Mouse (Mus musculus) mammary gland, adult 2 months (tissue): ENCODE data around the gene Mcoln1. TPM values are rescaled to one million over a fixed set of nuclear protein-coding genes. Genes with fewer than 3 reads are reported as not detected.

Experiments
- polyA plus RNA-seq: library from polyadenylated mRNA; depleted of rRNA; stranded (reverse); fragments of >200 nt; gene quantifications from 2 replicates; pipeline ENCODE4 v1.2.3, GENCODE M21; 2012; ENCODE audit warnings: low replicate concordance; rRNA removed

Mcoln1 gene
- 274 and 624 TPM in 2 replicates for polyA plus RNA-seq

DNA sequence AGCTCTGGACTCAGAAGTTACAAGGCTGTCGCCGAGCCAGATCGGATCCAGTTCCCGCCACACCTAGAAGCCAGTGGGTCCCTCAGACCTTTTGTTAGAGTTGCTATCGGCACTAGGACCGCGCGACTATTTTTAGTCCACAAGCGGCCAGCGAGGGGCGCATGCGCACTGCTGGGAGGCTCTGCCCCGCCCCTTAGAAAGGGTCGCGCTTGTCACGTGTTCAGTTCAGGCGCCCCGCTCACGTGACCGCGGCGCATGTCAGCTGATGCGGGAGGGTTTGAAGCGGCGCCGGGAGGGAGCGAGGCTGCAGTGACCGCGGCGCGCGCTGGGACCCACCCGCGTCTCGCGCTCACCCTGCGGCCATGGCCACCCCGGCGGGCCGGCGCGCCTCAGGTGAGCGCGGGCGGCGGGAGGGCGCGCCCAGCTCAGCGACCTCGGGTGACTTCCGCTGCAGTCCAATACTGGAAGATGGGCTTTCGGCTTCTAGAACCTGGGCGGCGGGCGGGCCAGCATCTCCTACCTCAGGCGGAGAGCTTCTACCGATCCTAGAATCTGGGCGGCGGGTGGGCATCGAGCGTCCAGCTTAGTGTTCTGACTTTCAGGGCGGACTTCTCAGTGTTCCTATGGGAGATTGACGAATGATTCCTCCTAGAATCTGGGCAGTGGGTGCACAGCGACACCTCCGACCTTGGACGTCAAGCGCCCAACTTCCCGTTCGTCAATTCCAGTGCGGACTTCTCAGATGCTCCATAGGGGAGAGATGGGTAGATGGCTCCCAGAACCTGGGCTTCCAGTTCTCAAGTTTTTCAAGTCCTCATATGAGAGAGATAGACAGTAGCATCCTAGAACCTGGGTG lies at the start of gene Mcoln1:
Gene Mcoln1 (plus strand): TSS at position 223 of the 856 bp plus-strand sequence.

DNA sequence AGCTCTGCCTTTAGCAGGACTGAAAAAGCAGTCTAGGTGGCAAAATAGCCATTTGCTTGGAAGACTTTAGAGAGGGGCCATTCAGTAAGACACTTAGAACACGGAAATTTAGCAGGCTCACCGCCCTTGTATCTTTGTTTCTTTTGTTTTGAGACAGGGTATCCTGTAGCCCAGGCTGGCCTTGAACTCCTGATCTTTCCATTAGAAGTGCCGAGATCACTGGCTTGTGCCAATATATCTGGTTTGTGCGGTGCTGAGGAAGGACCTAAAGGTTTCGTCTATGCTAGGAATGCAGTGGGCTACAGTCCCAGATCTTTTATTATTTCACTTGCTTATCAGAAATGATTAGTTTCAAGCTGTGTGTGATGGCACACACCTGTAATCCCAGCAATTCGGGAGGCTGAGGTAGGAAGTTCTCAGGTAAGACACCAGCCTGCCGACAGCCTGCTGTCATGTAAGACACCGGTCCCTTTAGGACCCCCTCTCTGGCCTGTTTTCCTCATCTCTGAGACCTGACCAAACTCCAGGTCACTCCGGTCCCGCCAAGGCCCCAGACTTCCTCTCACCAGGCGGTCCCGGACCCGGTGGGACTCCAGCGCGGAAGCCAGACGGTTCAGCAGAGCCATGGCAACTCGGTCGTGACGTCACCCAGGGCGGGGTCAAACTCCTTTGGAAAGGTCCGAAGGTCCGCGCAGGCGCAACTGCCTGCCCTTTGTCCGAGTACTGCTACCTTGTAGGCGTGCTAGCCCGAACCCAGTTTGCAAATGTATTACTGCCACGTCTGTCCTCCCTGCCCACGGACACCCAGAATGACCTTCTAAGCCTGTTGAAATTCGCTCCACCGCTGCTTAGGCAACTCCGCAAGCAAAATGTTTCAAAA lies 33.0 kb upstream of the Mcoln1 start, which contains the start of gene Pex11g:
Gene Pex11g (minus strand): TSS at position 675 of the 880 bp plus-strand sequence.

DNA sequence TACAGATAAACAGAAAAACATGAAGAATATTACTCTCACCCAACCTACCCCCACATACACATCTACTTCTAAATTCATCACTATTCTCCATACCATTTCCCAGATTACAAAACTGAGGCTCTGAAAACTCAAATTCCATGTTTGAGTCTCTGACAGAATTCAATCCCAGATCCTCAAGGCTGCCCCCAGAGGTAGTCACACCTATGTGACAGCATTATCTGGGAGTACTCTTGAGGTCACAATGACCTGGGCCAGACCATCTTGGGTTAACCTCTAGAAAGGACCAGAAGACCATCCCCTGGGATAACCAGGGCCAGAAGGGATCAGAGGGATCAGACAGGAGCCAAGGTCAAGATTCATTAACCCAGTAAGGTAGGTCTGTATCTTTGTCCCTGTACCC lies 29.7 kb upstream of the Mcoln1 start, which contains the start of gene Tex45:
Gene Tex45 (plus strand): TSS at position 301 of the 400 bp plus-strand sequence.

DNA sequence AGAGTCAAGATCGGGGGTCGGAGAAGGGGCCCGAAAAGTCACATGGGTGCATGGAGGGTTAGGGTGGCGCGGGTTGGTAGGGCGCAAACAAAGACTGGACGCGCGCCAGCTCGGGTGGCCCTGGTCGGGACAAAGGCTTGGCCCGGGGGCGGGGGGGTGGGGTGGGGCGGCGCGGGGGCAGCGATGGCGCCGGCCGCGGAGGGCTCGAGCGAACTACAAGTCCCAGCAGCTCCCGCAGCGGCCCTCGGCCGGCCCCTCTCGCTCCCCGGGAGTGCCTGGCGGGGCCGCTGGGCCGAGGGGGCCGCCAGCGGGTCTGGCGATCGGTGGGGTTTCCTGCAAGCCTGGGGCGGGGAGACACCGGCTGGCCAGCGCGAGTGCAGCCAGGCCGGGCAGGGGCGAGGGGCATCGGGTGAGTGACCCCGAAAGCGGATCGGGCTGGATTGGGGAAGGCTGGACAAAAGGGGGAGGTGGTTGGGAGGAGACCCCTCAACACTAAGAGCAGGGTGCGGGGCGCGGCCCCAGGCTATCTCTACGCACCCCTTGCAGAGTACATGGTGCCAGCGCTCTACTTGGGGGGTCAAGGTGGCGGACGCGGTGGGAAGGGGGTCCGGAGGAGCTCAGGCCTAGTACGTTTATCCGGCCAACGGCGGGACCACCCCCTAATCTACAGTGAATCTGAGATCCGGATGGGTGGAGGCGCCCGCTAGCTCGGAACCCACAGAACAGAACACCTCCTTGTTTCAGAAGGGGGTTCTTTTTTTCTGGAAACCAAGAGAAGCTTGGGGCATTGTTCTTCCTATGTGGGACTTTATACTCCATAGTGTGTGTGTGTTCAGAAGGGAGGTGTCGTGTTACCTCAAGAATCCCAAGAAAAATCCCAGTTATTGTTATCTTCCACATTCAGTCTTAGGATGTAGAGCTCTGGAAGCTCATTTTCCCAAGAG lies 7.1 kb upstream of the Mcoln1 start, which contains the start of gene Zfp358:
Gene Zfp358 (plus strand): TSS at position 238 of the 944 bp plus-strand sequence.

DNA sequence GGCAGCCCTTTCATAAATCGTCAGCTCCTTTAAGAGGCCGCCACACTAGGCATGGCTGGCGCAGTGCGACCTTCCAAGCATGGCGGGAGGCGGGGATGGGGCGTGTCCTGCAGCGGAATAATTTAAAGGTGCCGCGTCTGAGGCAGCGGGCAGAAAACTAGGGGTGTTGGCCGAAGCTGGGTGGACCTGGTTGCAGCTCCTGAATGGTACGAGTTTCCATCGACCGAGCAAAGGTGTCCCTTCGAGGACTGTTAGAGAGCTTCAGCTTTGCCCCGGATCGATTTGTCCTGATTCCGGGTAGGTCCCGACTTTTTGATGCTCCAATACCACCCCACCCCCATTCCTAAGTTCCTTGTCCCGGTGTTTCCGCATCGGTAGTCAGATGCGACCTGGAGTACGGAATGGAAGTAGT lies 15.0 kb downstream of the Mcoln1 start, which contains the start of gene Pnpla6:
Gene Pnpla6 (plus strand): TSS at position 125 of the 412 bp plus-strand sequence.

Other genes starting within 250 kb of the Mcoln1 start
- gene Insr, start 220.8 kb upstream of the Mcoln1 start, polyA plus RNA-seq = 28.9 and 38.8 TPM in 2 replicates
- gene A430078G23Rik, start 147.0 kb upstream of the Mcoln1 start, polyA plus RNA-seq = 9.5 and 14.0 TPM in 2 replicates
- gene Arhgef18, start 107.5 kb upstream of the Mcoln1 start, polyA plus RNA-seq = 46.1 and 114 TPM in 2 replicates
- gene Pex11g, start 32.8 kb upstream of the Mcoln1 start, polyA plus RNA-seq = 8.4 and 11.1 TPM in 2 replicates
- 0.10 and 0.11 TPM in 2 replicates for gene Tex45, start 29.6 kb upstream of the Mcoln1 start, polyA plus RNA-seq
- 76.9 and 90.5 TPM in 2 replicates for gene Zfp358, start 7.3 kb upstream of the Mcoln1 start, polyA plus RNA-seq
- gene Pnpla6, start 14.9 kb downstream of the Mcoln1 start, polyA plus RNA-seq = 59.0 and 66.0 TPM in 2 replicates
- gene C330021F23Rik, start 67.5 kb downstream of the Mcoln1 start, polyA plus RNA-seq = not detected in 2 replicates
- gene Camsap3, start 86.8 kb downstream of the Mcoln1 start, polyA plus RNA-seq = 11.5 and 13.9 TPM in 2 replicates
- gene Xab2, start 120.9 kb downstream of the Mcoln1 start, polyA plus RNA-seq = 57.5 and 58.7 TPM in 2 replicates
- 2.9 and 7.1 TPM in 2 replicates for gene Pet100, start 121.1 kb downstream of the Mcoln1 start, polyA plus RNA-seq
- gene Pcp2, start 125.1 kb downstream of the Mcoln1 start, polyA plus RNA-seq = not detected in 2 replicates
- 123 and 137 TPM in 2 replicates for gene Stxbp2, start 130.5 kb downstream of the Mcoln1 start, polyA plus RNA-seq
- gene Retn, start 155.3 kb downstream of the Mcoln1 start, polyA plus RNA-seq = 504 and 837 TPM in 2 replicates
- 1.4 and 2.4 TPM in 2 replicates for gene Mcemp1, start 165.3 kb downstream of the Mcoln1 start, polyA plus RNA-seq
- 92.6 and 226 TPM in 2 replicates for gene Fcor, start 171.9 kb downstream of the Mcoln1 start, polyA plus RNA-seq
- gene Trappc5, start 175.8 kb downstream of the Mcoln1 start, polyA plus RNA-seq = 31.3 and 44.5 TPM in 2 replicates
- gene Fcer2a, start 193.7 kb downstream of the Mcoln1 start, polyA plus RNA-seq = 34.8 and 48.3 TPM in 2 replicates
- gene Clec4g, start 220.2 kb downstream of the Mcoln1 start, polyA plus RNA-seq = 1.1 and 1.9 TPM in 2 replicates
- 3.8 and 9.8 TPM in 2 replicates for gene Cd209a, start 248.5 kb downstream of the Mcoln1 start, polyA plus RNA-seq